Mouse (Mus musculus): ENCODE data around the gene Zfp462.

Gene Zfp462

DNA sequence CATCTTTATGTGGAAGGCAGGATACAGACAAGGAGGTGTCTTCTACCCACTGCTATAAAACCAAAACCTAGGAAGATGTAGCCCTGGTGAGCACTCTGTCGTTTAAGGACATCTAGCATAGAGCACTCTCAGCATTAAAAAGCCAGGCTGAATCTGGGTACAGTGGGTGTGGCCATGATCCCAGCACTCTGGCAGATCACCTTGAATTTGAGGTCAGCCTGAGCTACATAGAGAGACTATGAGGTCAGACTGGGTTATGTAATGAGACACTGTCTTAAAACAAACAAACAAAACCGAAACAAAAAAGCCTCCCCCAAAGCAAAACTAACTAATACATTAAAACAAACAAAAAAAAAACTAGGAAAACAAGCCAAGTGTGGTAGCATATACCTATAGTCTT, 176.3 kb downstream of the Zfp462 start:
- DNase-seq (ENCODE audit: low read depth), result no peak

GRCm38 (mm10) chr4:55121952-55122351, 177.1 kb downstream of the Zfp462 start:
- DNase-seq (ENCODE audit: low read depth), result no peak

DNA sequence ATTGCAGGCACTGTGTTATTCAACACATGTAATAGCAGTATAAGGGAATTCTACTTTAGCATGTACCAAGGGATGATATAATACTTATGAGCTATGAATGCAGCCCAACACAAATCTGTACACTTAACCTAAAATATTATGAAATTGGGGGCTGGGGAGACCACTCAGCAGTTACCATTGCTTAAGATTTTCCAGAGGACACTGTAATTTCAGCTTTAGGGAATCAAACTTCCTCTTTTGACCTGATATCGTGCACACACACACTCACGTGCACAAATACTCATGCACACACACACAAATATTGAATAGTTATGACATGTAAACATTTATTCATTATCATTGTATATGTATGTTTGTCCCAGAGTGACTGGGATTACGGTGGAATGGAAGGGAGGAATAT, 179.3 kb downstream of the Zfp462 start:
- DNase-seq (ENCODE audit: low read depth), result no peak

DNA sequence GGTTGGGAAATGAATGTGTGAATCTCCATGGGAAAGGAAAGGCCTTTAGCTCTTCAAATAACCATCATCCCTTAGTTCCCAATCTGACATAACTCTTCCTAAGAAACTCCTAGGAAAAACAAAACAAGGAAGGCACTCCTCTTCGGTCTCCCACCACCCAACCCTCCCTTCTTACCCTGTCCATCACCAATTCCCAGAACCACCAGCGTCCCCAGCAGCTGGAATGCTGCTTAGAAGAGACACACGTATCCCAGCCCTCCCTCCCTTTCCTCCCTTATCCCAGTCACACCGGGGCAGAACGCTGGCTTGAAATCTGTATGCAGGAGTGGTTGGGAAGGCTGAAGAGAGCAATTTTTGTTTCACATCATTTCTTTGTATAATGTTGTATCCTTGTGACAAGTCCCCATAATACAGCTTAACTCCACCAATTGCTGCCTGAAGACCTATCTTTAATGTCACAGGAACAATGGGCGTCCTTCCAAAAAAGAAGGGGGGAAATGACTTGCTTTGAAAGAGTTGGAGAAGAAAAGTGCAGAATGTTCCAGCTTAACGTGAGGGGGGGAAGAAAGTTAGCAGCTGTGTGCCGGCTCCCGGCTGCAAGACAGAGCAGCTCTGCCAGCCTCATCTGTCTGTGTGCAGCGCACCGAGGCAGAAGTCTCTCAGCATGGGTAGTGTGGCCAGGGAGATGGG, 180.3 kb downstream of the Zfp462 start:
- no peak for DNase-seq (ENCODE audit: low read depth)

DNA sequence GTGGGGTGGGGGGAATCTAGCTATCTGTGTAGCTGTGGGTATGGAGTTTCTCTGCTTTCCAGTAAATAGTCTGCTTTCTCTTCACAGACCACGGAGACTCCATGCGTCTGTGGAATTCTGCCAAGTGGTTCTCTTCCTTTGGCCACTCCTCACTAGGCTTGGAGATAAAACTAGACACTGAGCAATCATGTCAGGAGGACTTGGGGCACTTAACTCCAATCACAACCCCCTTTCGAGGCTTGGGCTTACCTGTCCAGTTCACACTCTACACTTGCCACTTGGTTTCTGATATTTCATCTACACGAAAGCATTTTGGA, 180.8 kb downstream of the Zfp462 start:
- no peak for DNase-seq (ENCODE audit: low read depth)

GRCm38 (mm10) chr4:55127228-55127901, 182.5 kb downstream of the Zfp462 start:
- no peak for DNase-seq (ENCODE audit: low read depth)

- no peak for DNase-seq (ENCODE audit: low read depth)
These were observed 183.4 kb downstream of the Zfp462 start for GRCm38 (mm10) chr4:55128088-55128835.

All from c-Kit-positive CD71-negative TER-119-negative erythroid progenitor cells, embryonic 14.5 days (primary cell).